Mouse (Mus musculus): ENCODE results near the gene Mrpl45.
A peak's percentile ranks its signal among the peaks of the same experiment; 100 is the strongest.
"Not testable (repeated sequence)": the region's sequence is repeated elsewhere in the genome, so short reads cannot be mapped to it uniquely, and the experiment has no call there.

Mrpl45 gene

GRCm38 (mm10) chr11:97296542-97296941, 19.0 kb upstream of the Mrpl45 start:
- no peak for DNase-seq (ENCODE audit: low read depth)

- no peak for DNase-seq (ENCODE audit: low read depth)
Observed at GRCm38 (mm10) chr11:97299939-97300338, 15.6 kb upstream of the Mrpl45 start.

GRCm38 (mm10) chr11:97301406-97301805, 14.1 kb upstream of the Mrpl45 start:
- no peak for DNase-seq (ENCODE audit: low read depth)

GRCm38 (mm10) chr11:97302231-97302781, 13.2 kb upstream of the Mrpl45 start:
- peak; percentile 93 for DNase-seq (ENCODE audit: low read depth)

- DNase-seq (ENCODE audit: low read depth): no peak
Observed at GRCm38 (mm10) chr11:97304631-97305030, 10.9 kb upstream of the Mrpl45 start.

DNA sequence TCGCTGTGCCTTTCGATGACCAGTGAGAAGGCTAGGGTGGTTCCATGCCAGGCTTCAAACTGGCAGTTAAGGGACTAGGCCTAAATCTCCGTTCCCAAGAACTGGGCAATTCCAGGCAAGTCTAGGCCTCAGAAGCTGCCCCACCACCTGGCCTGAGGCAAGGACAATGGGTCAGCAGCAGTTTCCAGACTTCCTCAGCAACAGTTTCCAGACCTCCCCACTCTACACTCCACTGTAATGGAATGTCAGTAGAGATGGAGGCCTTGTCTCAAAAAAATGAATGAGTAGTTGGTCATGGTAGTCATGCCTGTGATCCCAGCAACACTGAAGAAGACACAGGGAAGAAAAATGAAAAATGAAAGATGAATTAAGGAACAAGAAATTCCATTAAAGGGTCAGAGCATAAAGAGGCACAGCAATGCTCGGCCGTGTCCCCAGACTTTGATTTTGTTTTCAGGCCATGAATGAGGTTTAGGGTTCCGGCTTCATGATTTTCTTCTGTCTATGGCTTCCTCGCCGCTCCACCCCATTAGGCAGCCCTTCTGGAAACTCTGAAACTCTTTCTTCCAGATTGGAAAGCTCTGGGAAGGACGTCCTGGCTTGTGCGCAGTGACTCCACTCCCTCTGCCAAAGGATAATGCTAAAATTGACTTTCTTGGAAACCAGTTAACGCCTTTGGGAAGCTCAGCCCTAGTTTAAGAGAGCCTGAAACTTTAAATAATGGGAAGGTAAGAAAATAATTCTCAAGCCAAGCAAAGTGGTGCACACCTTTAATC, 8.0 kb upstream of the Mrpl45 start:
- peak; percentile 40 for DNase-seq (ENCODE audit: low read depth)

GRCm38 (mm10) chr11:97308806-97309450, 6.6 kb upstream of the Mrpl45 start:
- peak; percentile 60 for DNase-seq (ENCODE audit: low read depth)

GRCm38 (mm10) chr11:97309451-97309836, 6.1 kb upstream of the Mrpl45 start:
- peak; percentile 97 for DNase-seq (ENCODE audit: low read depth)

- peak; percentile 94 for DNase-seq (ENCODE audit: low read depth)
Observed at GRCm38 (mm10) chr11:97309911-97310571, 5.5 kb upstream of the Mrpl45 start.

DNA sequence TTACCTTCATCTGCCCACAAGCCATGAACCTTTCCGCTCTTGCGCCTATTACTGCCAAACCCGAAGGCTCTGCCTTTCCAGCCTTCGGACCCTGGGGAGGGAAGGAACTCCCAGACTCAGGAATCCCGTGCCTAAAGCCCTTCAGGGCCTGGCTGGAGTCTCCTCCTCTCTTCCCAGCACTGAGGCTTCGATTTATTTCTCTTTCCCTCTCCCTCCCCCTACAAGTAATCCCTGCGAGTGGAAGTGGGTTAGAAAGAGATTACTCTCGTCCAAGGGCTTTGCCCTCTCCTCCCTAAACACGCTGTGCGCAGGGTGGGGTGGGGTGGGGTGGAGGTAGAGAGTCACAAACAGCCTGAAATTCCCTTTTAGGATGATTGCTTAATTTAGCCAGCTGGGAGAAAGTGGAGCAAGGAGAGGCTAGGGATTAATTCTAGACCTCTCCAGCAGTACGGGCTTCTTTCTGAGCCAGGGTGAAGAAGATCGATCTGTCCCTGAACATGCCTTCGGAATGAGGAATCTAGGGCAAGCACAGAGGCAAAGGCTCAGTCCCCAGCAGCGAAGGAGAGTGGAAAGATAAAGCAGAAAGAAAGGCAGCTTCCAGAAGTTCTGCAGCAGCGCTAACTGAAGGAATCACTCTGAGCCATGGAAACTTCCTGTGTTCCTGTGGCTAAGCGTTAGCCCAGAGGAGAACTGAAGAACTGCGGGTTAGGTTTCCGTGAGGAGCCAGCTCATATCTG, 4.5 kb upstream of the Mrpl45 start:
- peak; percentile 87 for DNase-seq (ENCODE audit: low read depth)

DNA sequence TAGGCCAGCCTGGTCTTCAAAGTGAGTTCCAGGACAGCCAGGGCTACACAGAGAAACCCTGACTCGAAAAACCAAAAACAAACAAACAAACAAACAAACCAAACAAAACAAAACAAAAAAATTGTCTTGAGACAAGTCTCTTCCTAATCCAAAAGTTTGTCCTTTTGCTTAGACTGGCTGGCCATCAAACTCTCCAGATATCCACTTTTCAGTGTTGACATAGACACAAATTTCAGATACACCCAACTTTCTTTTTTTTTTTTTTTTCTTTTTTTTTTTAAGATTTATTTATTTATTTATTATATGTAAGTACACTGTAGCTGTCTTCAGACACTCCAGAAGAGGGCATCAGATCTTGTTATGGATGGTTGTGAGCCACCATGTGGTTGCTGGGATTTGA, 2.6 kb upstream of the Mrpl45 start:
- DNase-seq (ENCODE audit: low read depth): not testable (repeated sequence)

DNA sequence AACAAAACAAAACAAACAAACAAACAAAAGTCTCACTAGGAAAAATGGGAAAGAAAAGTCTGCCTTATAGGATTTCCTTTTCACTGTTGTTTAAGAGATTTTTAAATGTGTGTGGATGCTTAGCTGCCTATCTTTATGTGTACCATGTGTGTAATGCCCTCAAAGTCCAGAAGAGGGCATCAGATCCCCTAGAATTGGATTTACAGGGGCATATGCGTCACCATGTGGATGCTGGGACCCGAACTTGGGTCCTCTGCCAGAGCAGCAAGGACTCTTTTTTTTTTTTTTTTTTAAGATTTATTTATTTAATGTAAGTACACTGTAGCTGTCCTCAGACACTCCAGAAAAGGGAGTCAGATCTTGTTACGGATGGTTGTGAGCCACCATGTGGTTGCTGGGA, 1.4 kb upstream of the Mrpl45 start:
- DNase-seq (ENCODE audit: low read depth): peak; percentile 60

- DNase-seq (ENCODE audit: low read depth): peak; percentile 55
Observed at GRCm38 (mm10) chr11:97314751-97315503, 589 bp upstream of the Mrpl45 start.

GRCm38 (mm10) chr11:97321197-97321596, 5.7 kb downstream of the Mrpl45 start:
- DNase-seq (ENCODE audit: low read depth): no peak

GRCm38 (mm10) chr11:97321894-97322600, 6.5 kb downstream of the Mrpl45 start:
- not testable (repeated sequence) for DNase-seq (ENCODE audit: low read depth)

GRCm38 (mm10) chr11:97325224-97325623, 9.7 kb downstream of the Mrpl45 start:
- DNase-seq (ENCODE audit: low read depth): no peak

DNA sequence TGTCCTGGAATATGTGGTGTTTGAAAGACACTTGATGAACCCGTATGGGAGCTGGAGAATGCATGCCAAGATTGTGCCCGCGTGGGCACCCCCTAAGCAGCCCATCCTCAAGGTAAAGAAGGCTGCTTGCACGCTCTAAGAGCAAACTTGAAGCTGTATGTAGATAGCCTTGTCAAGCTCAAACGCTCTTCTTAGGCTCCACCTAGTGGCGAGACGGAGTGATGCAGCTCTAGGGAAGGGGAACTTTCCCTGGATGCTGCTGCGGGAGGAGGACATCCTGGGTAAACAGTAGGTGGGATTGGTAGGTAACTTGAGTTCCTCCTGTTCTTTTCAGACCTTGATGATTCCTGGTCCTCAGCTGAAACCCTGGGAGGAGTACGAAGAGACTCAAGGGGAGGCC, 12.6 kb downstream of the Mrpl45 start:
- peak; percentile 89 for DNase-seq (ENCODE audit: low read depth)

GRCm38 (mm10) chr11:97330315-97330714, 14.8 kb downstream of the Mrpl45 start:
- DNase-seq (ENCODE audit: low read depth): no peak

GRCm38 (mm10) chr11:97331231-97332190, 16.0 kb downstream of the Mrpl45 start:
- DNase-seq (ENCODE audit: low read depth): peak; percentile 53

Measured in NIH3T3 (cell line).